Mouse (Mus musculus) c-Kit-positive CD71-negative TER-119-negative erythroid progenitor cells, embryonic 14.5 days (primary cell): ENCODE measurements around the gene Klhl23.
"Not testable (repeated sequence)": the region's sequence is repeated elsewhere in the genome, so short reads cannot be mapped to it uniquely, and the experiment has no call there.

ENCODE experiments used
- DNase-seq: peaks from one replicate; pipeline ENCODE4 v3.0.0-alpha.2; 2013; ENCODE audit warnings: low read depth

Gene Klhl23

GRCm38 (mm10) chr2:69821711-69822110 is at the start of gene Klhl23:
Gene Klhl23 (plus strand): TSS chr2:69821944.
- peak; percentile 33 for DNase-seq

- DNase-seq = no peak
These were observed 48.4 kb upstream of the Klhl23 start for GRCm38 (mm10) chr2:69773331-69773730.

- DNase-seq = no peak
These were observed 43.5 kb upstream of the Klhl23 start for GRCm38 (mm10) chr2:69777985-69778835.

- no peak for DNase-seq
These were observed 42.9 kb upstream of the Klhl23 start for GRCm38 (mm10) chr2:69778836-69779177.

- no peak for DNase-seq
These were observed 32.8 kb upstream of the Klhl23 start for GRCm38 (mm10) chr2:69788974-69789373.

- peak; percentile 97 for DNase-seq
These were observed 32.2 kb upstream of the Klhl23 start, which contains the start of the genes Ccdc173 and Phospho2 for GRCm38 (mm10) chr2:69789429-69790069. Gene Ccdc173 (minus strand): TSS chr2:69789575. Gene Phospho2 (plus strand): TSS chr2:69789623.

GRCm38 (mm10) chr2:69790285-69790684 is 31.5 kb upstream of the Klhl23 start:
- DNase-seq = peak; percentile 91

DNA sequence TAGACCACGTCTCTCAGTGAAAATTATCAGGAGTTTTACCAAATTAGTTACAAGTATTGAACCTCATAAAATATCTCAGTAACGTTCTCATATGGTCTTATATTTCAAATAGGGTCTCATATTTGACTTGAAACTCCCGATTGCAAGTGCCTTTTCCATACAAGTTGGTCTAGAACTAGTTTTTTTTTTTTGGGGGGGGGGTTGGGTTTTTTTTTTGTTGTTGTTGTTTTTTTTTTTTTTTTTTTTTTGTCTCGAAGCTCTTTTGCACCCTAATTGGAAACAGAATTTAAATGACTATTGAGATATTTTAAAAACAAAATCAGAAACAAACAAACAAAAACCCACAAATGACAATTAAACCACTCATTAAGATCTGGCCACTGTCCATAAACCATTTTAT is 31.0 kb upstream of the Klhl23 start:
- DNase-seq = no peak

- no peak for DNase-seq
These were observed 18.8 kb upstream of the Klhl23 start for GRCm38 (mm10) chr2:69802911-69803312.

- no peak for DNase-seq
These were observed 18.0 kb upstream of the Klhl23 start for GRCm38 (mm10) chr2:69803756-69804155.

- DNase-seq = not testable (repeated sequence)
These were observed 17.1 kb upstream of the Klhl23 start for GRCm38 (mm10) chr2:69804663-69805062.

DNA sequence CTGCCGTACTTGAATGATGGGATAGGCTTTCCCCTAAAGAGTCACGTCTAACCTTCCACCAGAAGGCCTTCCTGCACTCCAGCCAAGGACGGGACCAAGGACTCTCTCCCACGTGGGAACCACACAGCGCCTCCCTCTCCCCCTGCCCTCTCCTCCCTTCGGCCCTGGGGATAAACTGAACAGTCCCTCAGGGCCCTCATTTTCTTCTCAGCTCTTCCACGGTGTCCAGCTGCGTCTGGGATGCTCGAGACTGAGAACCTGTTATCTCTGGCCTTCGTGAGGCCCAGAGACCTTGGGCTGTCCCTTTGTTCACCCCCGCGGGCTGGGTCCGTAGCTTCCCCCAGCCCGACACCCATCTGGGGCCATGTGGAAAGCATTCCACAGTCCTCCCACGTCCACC is 11.6 kb upstream of the Klhl23 start:
- no peak for DNase-seq

DNA sequence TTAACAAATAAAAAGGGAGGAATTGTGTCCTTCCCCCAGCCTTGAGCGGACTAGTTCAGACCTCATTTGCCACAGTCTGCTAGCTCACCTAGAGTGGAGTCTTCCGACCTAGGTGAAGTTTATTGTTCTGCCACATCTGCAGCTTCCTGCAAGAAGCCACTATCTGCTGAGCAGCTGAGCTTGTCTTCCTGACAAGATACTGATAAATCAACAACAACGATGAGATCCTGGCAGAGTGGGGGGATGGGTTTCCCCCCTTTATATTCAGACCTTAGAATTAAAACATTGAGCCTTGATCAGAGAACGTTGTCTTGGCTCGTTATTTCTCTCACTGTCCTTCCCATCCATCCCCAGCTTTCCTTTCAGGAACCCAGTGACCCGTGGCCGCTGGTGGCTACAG is 10.4 kb upstream of the Klhl23 start:
- DNase-seq = not testable (repeated sequence)

GRCm38 (mm10) chr2:69816575-69816974 is 5.2 kb upstream of the Klhl23 start:
- no peak for DNase-seq

DNA sequence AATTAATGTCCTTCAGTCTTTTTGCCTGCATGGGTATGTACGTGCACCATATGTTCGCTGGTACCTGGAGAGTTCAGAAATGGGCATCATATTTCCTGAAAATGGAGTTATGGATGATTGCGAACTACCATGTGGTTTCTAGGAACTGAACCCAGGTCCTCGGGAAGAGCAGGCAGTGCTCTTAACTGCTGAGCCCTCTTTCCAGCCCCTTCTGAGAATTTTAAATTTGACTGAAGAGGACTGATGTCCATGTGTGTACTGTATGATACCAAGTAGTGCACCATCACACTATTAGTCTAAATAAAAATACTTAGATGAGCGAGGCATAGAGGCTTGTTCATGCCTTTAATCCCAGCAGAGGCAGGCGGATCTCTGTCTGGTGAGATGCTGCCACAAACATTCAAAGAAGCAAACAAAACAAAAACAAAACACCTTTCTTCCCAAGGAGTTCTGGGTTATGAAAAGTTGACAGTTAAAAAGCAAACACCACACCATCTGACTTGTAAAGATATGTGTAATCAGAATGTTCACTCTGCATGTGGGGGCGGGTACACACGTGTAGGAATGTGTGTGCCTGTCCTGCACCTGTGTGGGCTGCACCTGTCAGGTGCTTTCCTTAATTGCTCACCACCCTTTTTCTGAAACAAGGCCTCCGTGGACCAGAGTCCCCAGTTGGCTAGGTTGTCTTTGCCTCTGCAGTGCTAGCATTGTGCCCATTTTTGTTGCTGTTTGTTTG is 3.2 kb upstream of the Klhl23 start:
- no peak for DNase-seq

GRCm38 (mm10) chr2:69820201-69820600 is 1.5 kb upstream of the Klhl23 start:
- no peak for DNase-seq

GRCm38 (mm10) chr2:69822361-69823128 is 801 bp downstream of the Klhl23 start:
- DNase-seq = peak; percentile 20

- DNase-seq = no peak
These were observed 1.5 kb downstream of the Klhl23 start for GRCm38 (mm10) chr2:69823129-69823677.

- no peak for DNase-seq
These were observed 4.2 kb downstream of the Klhl23 start for GRCm38 (mm10) chr2:69825898-69826297.

- DNase-seq = no peak
These were observed 4.6 kb downstream of the Klhl23 start for GRCm38 (mm10) chr2:69826380-69826779.

DNA sequence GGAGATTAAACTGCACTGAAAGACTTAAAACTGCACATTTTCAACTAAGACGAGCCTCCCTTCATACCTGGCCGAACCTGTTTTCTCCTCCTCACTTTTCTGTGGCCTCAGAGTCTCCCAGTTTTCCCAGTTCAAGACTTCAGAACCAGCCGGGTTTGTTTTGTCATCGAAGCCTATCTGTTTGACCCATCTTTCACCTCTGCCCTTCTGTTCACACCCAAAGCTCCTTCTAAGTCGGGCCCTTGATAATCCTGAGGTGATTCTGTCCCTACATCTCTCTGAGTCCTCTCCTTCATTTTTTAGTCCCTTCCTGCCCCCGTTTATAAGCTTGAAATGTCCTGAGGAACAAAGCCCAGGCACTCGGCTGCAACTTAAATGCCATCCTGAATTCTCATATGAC is 6.3 kb downstream of the Klhl23 start:
- no peak for DNase-seq

GRCm38 (mm10) chr2:69829680-69830079 is 7.9 kb downstream of the Klhl23 start:
- DNase-seq = no peak
